Mouse (Mus musculus): Measurements from ENCODE around the gene Erbb3.

DNA sequence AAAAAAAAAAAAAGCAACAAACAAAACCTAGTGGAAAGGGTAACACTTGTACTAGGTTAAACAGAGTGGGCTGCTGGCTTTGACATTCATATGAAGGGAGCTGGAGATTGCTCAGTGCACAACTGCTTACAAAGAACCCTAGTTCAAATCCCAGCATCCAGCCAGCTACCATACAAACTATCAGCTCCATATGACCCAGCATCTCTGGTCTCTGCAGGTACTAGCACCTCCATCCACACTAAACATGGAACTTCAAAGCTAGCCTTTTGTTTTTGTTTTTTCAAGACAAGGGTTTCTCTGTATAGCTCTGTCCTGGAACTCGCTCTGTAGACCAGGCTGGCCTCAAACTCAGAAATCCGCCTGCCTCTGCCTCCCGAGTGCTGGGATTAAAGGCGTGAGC lies 33.2 kb upstream of the Erbb3 start:
- no peak for TF ChIP-seq CTCF (conservative IDR thresholded peaks at IDR 0.05; ENCODE audit: low read length)
- TF ChIP-seq POU5F1 (IDR thresholded peaks at IDR 0.05; ENCODE audit: borderline replicate concordance, low read length) = no peak
- TF ChIP-seq NANOG (IDR thresholded peaks at IDR 0.05; ENCODE audit: borderline replicate concordance, low read length) = no peak

All from E14TG2a.4 (cell line).